Mouse (Mus musculus) bone marrow macrophage, adult 2 months (primary cell): ENCODE results near the gene Dirc2.

Experiments used
- CTCF ChIP-seq: IDR thresholded peaks from 2 replicates; pipeline ENCODE4 v1.5.1; 2012; ENCODE audit warnings: low read depth, mild to moderate bottlenecking, low read length, moderate library complexity
- POLR2A ChIP-seq: IDR thresholded peaks from 2 replicates; pipeline ENCODE4 v1.6.1; 2012; ENCODE audit warnings: mild to moderate bottlenecking, low read depth, low read length, borderline replicate concordance

DNA sequence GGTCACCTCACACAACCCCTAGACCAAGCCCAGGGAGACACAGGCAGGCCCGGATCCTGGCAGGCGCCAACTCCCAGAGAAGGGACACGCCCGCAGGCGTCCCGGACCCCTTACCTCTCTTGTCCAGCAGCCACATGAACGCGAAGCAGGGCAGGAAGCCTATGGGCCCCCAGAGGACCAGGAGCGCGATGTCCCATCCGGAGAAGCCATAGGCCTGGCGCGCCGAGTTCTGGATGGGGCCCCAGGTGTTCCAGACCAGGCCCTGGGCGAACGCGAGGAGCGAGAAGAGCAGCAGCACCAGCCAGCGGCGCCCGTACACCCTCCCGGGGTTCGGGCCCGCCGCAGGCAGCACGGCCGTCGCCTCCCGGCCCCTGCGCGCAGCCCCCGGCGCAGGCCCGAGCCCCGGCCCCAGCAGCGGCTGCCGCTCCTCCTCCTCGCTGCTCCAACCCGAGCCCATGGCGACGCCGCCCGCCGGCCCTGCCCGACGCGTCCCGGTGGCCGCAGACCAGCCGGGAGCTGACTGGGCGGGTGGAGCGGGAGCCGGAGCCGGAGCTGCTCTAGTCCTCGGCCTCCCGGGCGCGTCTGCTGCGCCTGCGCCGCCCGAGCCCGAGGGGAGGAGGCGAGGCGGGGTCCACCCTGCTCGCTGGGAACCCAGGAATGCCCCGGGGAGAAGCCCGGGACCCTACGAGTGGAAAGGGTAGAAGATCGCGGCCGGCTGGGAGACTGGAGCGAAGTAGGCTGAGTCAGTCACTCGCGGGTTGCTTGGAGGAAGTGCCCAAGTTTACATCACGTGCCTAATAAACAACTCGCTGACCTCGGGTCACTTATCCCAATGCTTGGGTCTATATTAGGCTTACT, at the start of gene Dirc2:
- TF ChIP-seq CTCF = no peak
- TF ChIP-seq POLR2A = no peak
